Mouse (Mus musculus) lung, adult 2 months (tissue): ENCODE results near the gene Ccdc8.

Experiments
- CTCF ChIP-seq: fragments of 200-500 bp; IDR thresholded peaks from 2 replicates; pipeline ENCODE4 v1.5.1; 2011; ENCODE audit warnings: mild to moderate bottlenecking, low read length, control low read depth; ENCODE audit not compliant: insufficient read depth
- POLR2A ChIP-seq: fragments of 200-500 bp; IDR thresholded peaks from 2 replicates; pipeline ENCODE4 v1.6.1; 2011; ENCODE audit warnings: low read depth, mild to moderate bottlenecking, control low read depth, low read length, borderline replicate concordance; ENCODE audit errors: extremely low read depth

- TF ChIP-seq POLR2A: peak; percentile 26; the same call in 1 of the 2 replicates
- TF ChIP-seq CTCF: no peak
Measured at GRCm38 (mm10) chr7:16944061-16944807, 48.3 kb upstream of the Ccdc8 start, which contains the start of gene Pnmal2.
